Mouse (Mus musculus): ENCODE measurements around the gene Uqcc2.
A peak's percentile ranks its signal among the peaks of the same experiment; 100 is the strongest.

The Uqcc2 gene

GRCm38 (mm10) chr17:27133551-27134141 lies at the start of gene Uqcc2:
Uqcc2 (minus strand) TSS chr17:27133916.
- DNase-seq: peak; percentile 95 to 96

- no peak for DNase-seq
Measured at GRCm38 (mm10) chr17:27182401-27182800, 48.7 kb upstream of the Uqcc2 start.

- no peak for DNase-seq
Measured at GRCm38 (mm10) chr17:27181666-27182065, 48.0 kb upstream of the Uqcc2 start.

DNA sequence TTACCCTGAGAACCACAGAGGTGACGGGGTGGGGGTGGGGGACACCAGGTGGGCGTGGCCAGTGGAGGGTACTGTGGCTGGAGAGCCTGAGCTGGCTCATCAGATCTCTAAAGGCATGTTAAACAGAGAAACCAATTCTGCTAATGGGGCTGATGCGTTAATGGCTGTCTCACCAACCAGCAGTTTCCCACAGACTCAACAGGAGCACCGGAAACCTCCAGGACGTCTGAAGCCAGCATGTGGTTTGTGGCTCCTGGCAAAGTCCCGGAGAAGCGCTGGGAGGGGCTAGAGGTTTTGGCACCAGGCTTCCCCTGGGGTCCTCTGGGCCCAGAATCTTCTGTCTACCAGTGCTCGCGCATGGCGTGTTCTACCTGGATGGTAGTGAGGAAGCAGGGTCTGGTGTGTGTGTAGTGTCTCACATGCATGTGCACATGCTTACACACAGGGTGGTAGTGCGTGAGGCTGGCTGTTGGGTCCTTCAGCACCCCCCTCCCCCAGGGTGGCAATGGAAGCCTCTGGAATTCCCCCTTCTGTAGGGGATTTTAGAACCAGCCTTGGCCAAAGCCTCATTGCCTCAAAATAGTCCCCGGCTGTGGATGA lies 46.1 kb upstream of the Uqcc2 start:
- DNase-seq: no peak

DNA sequence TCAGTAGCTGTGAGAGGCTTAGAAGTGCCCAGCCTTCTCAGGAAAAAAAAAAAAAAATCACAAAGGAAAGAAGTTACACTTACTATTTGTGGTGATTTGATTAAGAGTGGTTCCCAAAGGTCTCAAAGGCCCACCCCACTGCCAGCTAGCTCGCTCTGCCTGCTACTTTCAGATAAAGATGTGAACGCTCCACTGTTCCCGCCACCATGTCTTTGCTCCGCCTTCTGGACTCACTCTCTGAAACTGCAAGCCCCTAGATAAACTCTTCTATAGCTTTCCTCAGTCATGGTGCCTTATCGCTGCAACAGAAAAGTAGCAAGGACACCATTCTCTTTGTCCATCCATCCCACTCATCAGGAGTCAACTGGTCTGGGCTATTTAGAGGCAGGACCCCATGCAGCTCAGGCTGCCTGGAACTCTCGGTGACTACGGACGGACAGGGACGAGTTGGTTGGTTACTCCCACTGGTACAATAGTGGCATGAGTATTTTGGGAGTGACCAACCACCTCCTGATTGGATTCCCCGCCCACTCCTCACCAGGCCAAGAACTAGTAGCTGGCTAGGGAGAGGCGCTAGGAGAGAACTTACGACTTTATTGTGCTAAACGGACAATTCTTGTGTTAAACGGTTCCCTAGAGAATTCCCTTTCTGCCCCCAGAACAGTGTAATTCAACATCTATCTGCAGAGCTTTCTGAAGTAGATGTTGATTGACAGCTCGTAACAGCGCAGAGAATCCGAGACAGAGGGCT lies 44.9 kb upstream of the Uqcc2 start:
- DNase-seq: no peak

- no peak for DNase-seq
Measured at GRCm38 (mm10) chr17:27178019-27178418, 44.3 kb upstream of the Uqcc2 start.

- no peak for DNase-seq
Measured at GRCm38 (mm10) chr17:27176754-27177153, 43.0 kb upstream of the Uqcc2 start.

- no peak for DNase-seq
Measured at GRCm38 (mm10) chr17:27176287-27176686, 42.6 kb upstream of the Uqcc2 start.

GRCm38 (mm10) chr17:27175196-27175874 lies 41.6 kb upstream of the Uqcc2 start:
- no peak for DNase-seq

DNA sequence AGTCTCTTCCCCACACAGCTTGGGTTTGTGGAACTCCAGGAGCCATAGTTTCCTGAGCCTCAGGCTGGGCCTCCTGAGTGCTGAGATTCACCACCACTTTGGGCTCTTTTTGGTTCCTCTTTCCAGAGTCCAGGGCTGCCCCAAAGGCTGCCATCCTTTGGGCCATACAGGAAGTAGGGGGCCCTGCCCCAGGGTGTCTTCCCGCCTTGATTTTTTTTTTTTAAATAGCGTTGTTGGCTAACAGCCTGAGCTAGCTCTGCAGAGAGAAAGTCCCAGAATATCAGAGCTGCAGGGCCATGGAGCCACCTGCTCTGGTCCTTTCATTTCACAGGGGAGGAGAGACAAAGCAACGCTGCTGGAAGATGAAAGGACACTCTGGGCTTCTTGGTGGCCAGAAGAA lies 40.0 kb upstream of the Uqcc2 start:
- no peak for DNase-seq

- no peak for DNase-seq
Measured at GRCm38 (mm10) chr17:27172459-27172858, 38.7 kb upstream of the Uqcc2 start.

DNA sequence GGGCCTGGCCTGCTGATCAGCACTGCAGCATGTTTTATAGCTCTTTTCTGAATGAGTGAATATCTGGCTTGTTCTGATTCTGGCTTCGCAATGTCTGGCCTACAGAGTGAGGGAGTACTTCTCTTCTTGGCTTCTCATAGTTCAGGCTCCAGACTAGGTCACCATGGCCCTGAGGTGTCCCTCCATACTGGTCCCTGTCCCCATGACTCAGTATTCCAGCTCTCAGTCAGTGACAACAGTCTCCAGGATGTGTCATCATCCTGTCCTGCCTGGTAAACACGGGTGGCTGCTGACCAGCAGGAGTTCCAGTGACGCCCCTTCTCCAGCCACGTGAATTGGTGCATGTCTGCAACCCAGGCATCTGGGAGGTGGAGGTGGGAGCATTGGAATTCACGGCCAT lies 37.4 kb upstream of the Uqcc2 start:
- no peak for DNase-seq

DNA sequence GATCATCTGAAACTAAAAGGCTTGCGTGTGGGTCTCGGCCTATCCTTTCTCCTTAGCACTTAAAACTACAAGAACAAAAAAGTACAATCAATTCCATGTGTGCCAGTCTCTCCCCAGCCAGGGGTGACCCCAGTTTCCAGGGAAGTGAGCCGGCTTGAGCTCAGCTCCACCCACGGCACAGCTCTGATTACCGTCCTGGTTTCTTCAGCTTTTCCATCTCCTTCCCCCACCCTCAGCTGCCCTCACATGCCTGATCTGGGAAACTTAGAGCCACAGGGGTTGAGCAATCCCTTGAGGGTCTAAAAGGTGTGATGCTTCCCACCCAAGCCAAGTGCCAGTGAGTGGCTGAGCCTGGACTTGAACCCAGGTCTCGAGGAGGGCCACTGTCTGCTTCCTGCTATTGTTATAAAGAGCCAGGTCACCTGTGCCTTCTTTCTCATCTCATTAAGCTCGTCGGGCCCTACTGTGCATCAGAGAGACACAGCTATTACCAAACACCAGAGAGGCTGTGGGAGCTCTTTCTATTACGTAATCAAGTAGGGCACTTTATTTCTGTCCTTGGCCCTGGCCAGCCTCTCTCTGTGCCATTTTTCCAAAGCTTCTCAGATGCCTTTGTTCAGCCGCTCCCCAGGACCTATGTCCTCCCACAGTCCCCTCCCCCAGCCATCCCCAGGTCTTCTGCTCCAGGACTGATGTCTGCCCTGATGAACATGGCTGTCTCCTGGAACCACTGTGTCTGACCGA lies 36.4 kb upstream of the Uqcc2 start:
- no peak for DNase-seq

GRCm38 (mm10) chr17:27168569-27168968 lies 34.9 kb upstream of the Uqcc2 start:
- no peak for DNase-seq

DNA sequence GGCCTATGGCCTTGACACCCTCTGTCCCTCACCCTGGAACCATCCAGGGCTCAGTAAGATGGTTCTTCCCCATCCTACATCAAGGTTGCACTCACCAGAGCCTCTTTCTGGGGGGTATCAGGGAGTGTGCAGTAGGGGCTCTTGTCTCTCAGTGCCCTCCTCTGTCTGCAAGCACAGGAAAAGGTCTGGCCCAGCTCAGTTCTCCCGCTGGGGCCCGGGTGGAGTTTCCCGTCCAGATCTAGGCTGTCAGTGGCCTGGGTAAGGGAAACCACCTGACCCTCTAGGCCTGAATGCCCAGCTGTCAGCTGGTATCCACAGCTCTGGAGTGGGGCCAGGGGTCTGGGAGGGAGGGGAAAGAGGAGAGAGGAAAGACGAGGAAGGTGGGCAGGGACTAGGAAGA lies 33.8 kb upstream of the Uqcc2 start, which contains the start of gene Ip6k3:
Ip6k3 (minus strand) TSS at position 251 of the 400 bp plus-strand sequence.
- no peak for DNase-seq

DNA sequence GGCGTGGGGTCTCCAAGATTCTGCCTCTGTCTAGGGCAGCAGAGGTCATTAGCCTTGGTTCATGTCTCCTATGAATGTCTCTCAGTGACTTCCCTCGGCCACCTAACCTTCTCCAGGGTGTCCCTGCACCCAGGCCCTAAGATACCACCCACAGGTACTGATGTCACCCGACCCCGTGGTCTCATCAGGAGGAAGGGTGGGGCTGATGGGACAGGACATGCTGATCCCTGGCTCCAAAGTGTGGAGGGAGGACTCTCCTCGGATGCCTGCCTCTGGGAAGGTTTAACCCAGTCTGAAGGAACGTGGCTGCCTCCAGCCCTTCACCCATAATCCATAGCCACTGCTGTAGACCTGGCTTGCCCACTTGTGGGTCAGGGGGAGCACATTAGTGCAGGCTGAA lies 33.2 kb upstream of the Uqcc2 start:
- DNase-seq: no peak

GRCm38 (mm10) chr17:27165054-27165773 lies 31.5 kb upstream of the Uqcc2 start:
- DNase-seq: no peak

GRCm38 (mm10) chr17:27160905-27161304 lies 27.2 kb upstream of the Uqcc2 start:
- DNase-seq: no peak

DNA sequence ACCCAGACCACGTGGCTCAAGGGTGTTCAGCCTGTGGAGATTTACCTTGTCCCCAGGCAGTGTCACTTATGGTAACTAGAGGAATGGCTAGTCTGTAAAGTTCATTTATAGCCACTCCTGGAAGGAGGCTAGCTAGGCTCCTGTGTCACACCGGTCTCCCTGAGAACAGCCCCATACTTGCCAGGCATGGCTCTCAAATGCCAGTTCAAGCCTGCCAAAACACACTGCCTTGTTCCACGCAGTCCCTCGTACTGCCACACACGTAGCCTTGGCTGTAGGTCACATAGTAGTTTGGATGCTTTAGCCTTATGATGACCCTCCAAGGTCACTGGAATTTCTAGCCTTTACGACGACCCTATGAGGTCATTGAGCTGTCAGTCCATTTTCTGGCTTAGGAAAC lies 25.5 kb upstream of the Uqcc2 start:
- no peak for DNase-seq

GRCm38 (mm10) chr17:27158439-27158838 lies 24.7 kb upstream of the Uqcc2 start:
- DNase-seq: no peak

DNA sequence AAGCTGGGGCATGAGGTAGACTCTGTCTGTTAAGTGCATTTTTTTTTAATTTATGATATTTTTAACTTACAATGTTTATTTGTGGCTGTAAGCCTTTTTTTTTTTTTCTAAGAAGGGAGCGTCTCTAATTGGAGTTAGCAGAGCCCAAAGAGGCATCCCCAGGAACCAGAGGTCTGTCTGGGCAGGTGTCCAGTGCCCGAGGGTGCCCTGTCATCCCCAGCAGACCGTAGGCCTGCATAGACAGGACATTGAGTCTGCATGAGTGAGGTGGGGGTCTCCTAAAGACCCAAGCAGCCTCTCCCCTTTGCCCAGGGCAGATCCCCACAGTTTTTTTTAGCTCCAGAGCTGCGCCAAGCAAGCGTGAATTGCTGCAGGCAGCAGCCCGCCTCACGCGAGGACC lies 22.0 kb upstream of the Uqcc2 start:
- DNase-seq: no peak

DNA sequence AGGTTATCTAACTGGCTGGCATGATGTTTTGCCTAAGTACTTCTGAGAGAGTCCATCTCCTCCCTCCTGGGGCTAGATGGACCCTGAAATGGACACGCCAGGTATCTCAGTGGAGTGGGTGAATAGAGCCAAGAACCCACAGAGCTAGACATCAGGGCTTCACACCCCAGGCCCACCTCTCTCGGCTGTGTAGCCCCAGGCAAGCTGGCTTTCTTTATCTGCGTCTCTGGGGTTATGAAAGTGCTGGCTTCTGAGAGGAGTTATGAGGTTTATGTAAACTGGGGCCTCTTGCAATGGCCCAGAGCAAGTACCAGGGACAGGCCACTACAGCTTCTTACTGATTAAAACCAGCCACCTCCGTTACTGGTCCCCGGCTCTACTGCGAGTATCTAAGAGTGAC lies 21.2 kb upstream of the Uqcc2 start:
- no peak for DNase-seq
